Mouse (Mus musculus) telencephalon, adult 2 months (tissue): Measurements from ENCODE around the gene Edem1.

ENCODE experiments used
- DNase-seq: peaks from one replicate; pipeline ENCODE4 v3.0.0-alpha.2; 2011; ENCODE audit warnings: low read depth, low spot score

Edem1 gene

GRCm38 (mm10) chr6:108871251-108871650 lies 42.8 kb downstream of the Edem1 start:
- DNase-seq = no peak

GRCm38 (mm10) chr6:108875344-108875743 lies 46.9 kb downstream of the Edem1 start:
- DNase-seq = no peak

- DNase-seq = no peak
Measured at GRCm38 (mm10) chr6:108876052-108876451, 47.6 kb downstream of the Edem1 start.

- no peak for DNase-seq
Measured at GRCm38 (mm10) chr6:108876486-108876885, 48.0 kb downstream of the Edem1 start.

- DNase-seq = no peak
Measured at GRCm38 (mm10) chr6:108880368-108881013, 52.0 kb downstream of the Edem1 start.

- no peak for DNase-seq
Measured at GRCm38 (mm10) chr6:108881074-108881473, 52.6 kb downstream of the Edem1 start.

- DNase-seq = no peak
Measured at GRCm38 (mm10) chr6:108883826-108884225, 55.4 kb downstream of the Edem1 start.

GRCm38 (mm10) chr6:108884603-108885002 lies 56.2 kb downstream of the Edem1 start:
- no peak for DNase-seq

GRCm38 (mm10) chr6:108886346-108886745 lies 57.9 kb downstream of the Edem1 start:
- DNase-seq = no peak

GRCm38 (mm10) chr6:108892589-108892988 lies 64.1 kb downstream of the Edem1 start:
- DNase-seq = no peak

GRCm38 (mm10) chr6:108895129-108895528 lies 66.7 kb downstream of the Edem1 start:
- DNase-seq = no peak

GRCm38 (mm10) chr6:108895976-108896375 lies 67.5 kb downstream of the Edem1 start:
- no peak for DNase-seq

GRCm38 (mm10) chr6:108896525-108897087 lies 68.2 kb downstream of the Edem1 start:
- peak; percentile 76 for DNase-seq

GRCm38 (mm10) chr6:108899231-108899630 lies 70.8 kb downstream of the Edem1 start:
- DNase-seq = no peak

GRCm38 (mm10) chr6:108902124-108902523 lies 73.7 kb downstream of the Edem1 start:
- no peak for DNase-seq

- DNase-seq = no peak
Measured at GRCm38 (mm10) chr6:108903280-108903679, 74.8 kb downstream of the Edem1 start.

GRCm38 (mm10) chr6:108906539-108906938 lies 78.1 kb downstream of the Edem1 start:
- no peak for DNase-seq
